Mouse (Mus musculus): ENCODE data around the gene Nanos3.

Nanos3 gene

GRCm38 (mm10) chr8:84201545-84202245 is 16.7 kb upstream of the Nanos3 start:
- peak; percentile 47 to 51 for DNase-seq

GRCm38 (mm10) chr8:84200652-84201544 is 15.9 kb upstream of the Nanos3 start:
- DNase-seq = peak; percentile 47 to 60

GRCm38 (mm10) chr8:84200126-84200555 is 15.1 kb upstream of the Nanos3 start:
- DNase-seq = peak; percentile 42 to 61

GRCm38 (mm10) chr8:84199348-84200125 is 14.5 kb upstream of the Nanos3 start:
- no peak for DNase-seq

- no peak for DNase-seq
Observed at GRCm38 (mm10) chr8:84198871-84199270, 13.9 kb upstream of the Nanos3 start.

GRCm38 (mm10) chr8:84197922-84198774 is 13.1 kb upstream of the Nanos3 start:
- peak; percentile 69 to 77 for DNase-seq

- DNase-seq = peak; percentile 76 to 83
Observed at GRCm38 (mm10) chr8:84197141-84197921, 12.3 kb upstream of the Nanos3 start.

GRCm38 (mm10) chr8:84194224-84194743 is 9.3 kb upstream of the Nanos3 start:
- DNase-seq = no peak

GRCm38 (mm10) chr8:84193566-84193965 is 8.5 kb upstream of the Nanos3 start:
- DNase-seq = peak in 1 of 2 experiments; percentile 52

GRCm38 (mm10) chr8:84193161-84193560 is 8.1 kb upstream of the Nanos3 start:
- DNase-seq = no peak

GRCm38 (mm10) chr8:84192555-84192954 is 7.5 kb upstream of the Nanos3 start:
- DNase-seq = peak; percentile 83 to 87

- peak; percentile 26 to 38 for DNase-seq
Observed at GRCm38 (mm10) chr8:84192023-84192422, 7.0 kb upstream of the Nanos3 start.

- no peak for DNase-seq
Observed at GRCm38 (mm10) chr8:84190191-84190867, 5.3 kb upstream of the Nanos3 start.

- DNase-seq = no peak
Observed at GRCm38 (mm10) chr8:84189603-84190002, 4.6 kb upstream of the Nanos3 start.

- no peak for DNase-seq
Observed at GRCm38 (mm10) chr8:84188671-84189070, 3.7 kb upstream of the Nanos3 start.

GRCm38 (mm10) chr8:84187065-84187755 is 2.2 kb upstream of the Nanos3 start:
- DNase-seq = peak; percentile 73 to 74

- peak; percentile 87 to 89 for DNase-seq
Observed at GRCm38 (mm10) chr8:84186547-84186946, 1.5 kb upstream of the Nanos3 start.

GRCm38 (mm10) chr8:84184085-84185043 is 653 bp downstream of the Nanos3 start:
- no peak for DNase-seq
